Mouse (Mus musculus) erythroid progenitor cell, adult 5-6 weeks (primary cell): Measurements from ENCODE around the gene Tfap2b. TPM values are rescaled to one million over a fixed set of nuclear protein-coding genes. Genes with fewer than 3 reads are reported as not detected.
A peak's percentile ranks its signal among the peaks of the same experiment; 100 is the strongest.

Experiments used
- ATAC-seq: replicated peaks from 2 replicates; pipeline ENCODE4 v1.8.0; 2016; ENCODE audit warnings: moderate number of reproducible peaks, mild to moderate bottlenecking, moderate TSS enrichment, inconsistent platforms; ENCODE audit not compliant: poor library complexity, low FRiP score, severe bottlenecking
- total RNA-seq, 2 experiments: library from RNA; stranded (forward) in 1 of 2; stranded (reverse) in 1 of 2; fragments of 150-400 nt in 1 of 2; fragments of 186-747, 209-891 nt in 1 of 2; gene quantifications; 2 replicates each; pipeline versions ENCODE4 v1.2.3 to v1.2.4; 2015 to 2017; ENCODE audit warnings: low replicate concordance in 2 of 2

Gene Tfap2b
- total RNA-seq (2015; ENCODE audit: low replicate concordance) = not detected in 2 replicates
- total RNA-seq (2017; ENCODE audit: low replicate concordance) = not detected in 2 replicates

DNA sequence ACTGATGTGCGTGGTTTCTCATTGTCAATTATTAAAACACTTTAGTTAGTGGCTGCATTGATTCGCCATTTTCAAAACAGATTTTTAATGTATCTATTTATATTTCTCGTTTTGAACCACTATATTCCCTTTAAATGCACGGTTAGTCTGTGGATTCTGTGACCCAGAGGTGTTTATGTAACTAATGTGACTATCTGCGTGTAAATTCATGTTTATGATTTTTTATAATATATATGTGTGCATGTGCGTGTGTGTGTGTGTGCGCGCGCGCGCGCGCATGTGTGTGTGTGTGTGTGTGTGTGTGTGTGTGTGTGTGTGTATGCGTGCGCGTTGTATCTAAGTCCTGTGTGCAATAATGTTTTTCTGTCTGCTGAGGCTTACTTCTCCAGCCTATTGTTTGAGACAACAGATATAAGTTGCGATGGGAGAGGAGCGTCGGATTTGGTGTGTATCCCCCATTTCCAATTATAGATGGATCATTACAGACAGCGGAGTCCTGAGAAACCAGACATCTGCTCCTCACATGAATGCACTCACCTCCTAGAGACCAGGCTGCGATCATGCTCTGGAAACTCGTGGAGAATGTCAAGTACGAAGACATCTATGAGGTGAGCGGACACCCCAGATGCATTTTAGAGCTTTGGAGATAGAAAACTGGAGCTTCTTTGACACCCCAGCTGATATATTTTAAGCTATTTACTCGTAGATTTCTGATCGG is at the start of gene Tfap2b:
Gene Tfap2b, plus strand, starts transcription at position 274 of the 718 bp plus-strand sequence.
- no peak for ATAC-seq

DNA sequence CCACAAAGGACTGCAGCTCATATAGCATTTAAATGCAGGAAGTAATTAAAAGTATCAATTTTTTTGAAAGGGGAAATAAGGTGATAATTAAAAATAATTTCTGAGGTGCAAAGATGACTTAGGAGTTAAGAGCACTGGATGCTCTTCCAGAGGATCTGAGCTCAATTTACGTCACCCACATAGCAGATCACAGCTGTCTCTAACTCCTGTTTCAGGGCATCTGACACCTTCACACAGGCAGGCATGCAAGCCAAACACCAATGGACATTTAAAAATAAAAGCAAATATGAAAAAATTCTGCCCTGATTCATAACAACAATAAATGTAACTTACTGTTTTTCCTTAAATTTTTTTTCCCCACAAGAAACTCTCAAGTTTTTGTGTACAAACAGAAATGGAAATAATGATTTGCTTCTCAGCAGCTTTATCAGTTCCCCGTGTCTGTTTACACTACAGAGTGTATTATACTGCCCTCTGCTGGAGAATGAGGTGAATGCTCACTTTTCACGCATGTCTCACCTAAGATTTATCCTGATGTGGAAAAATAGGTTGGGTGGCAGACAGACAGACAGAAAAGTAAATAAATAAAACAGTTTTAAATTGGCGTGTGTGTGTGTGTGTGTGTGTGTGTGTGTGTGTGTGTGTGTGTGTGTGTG is 29.8 kb upstream of the Tfap2b start:
- ATAC-seq = no peak

DNA sequence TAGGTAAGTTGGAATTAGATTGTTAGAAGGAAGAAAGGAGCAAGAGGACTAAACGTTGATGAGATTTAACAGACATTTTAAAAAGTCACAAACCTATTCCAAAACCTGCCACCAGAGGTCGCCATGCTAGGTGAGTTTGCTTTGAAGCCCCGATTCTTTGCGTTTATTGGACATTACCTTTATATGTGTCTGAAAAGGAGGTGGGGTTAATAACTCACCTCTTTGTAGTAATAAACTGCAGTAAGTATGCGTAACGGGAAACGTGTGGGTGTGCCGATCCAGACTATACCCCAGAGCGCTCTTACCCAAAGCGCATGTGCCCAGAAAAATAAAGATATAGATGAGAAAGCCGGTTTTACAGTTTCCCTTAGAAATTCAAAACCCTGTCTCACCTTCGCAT is 3.1 kb upstream of the Tfap2b start:
- ATAC-seq = no peak

DNA sequence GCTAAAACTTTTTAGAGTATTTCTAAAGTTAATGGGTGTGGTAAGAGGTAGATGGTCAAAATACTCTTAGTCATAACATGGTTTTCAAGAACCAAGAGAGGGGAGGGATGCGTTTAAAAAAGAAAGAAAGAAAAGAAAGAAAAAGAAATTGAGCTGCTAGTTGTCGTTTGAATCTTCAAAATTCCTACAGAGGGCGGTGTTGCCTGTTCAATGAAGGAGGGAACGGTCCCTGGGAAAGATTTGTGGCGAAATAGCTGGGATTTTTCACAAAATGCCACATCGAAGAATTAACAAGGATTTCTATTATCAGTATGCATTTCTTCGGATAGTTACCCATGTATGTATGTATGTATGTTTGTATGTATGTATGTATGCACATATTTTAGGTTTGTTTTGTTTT is 2.5 kb upstream of the Tfap2b start:
- no peak for ATAC-seq

DNA sequence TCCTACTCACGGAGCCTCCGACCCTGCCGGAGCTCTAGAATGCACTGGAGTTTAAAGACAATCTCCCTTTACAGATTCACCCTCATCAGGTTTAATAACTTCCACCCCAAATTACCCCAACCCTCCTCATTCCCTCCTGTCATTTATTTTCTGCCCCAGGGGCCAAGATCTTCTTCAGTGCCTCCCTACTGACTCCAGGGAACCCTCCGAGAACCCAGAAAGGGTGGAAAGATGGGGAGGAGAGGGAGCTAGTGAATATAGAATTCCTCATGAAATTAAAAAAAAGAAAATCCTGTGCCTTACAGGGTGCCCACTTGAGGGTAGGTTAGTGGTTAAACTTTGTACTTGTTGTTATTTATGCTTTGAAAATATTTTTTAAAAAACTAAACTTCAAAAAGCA is 1.1 kb upstream of the Tfap2b start:
- ATAC-seq = no peak

DNA sequence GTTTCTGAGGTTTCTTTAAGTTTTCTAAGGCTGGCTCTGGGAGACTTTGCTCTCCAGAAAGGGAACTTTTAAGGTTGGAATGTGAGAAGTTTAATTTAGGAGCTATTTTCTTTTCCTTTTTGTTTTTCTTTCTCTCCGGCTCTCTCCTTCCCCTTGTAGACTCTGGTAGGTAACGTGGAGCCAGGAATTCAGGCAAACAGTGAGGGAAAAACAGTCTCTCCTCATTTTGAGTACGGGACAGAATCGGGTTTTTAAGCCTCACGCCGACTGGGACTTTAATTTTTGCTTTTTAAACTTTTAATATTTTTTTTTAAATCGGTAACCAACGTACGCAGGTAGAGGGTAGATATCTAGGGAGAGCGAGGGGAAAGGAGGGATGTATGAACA is 638 bp downstream of the Tfap2b start:
- ATAC-seq = no peak

DNA sequence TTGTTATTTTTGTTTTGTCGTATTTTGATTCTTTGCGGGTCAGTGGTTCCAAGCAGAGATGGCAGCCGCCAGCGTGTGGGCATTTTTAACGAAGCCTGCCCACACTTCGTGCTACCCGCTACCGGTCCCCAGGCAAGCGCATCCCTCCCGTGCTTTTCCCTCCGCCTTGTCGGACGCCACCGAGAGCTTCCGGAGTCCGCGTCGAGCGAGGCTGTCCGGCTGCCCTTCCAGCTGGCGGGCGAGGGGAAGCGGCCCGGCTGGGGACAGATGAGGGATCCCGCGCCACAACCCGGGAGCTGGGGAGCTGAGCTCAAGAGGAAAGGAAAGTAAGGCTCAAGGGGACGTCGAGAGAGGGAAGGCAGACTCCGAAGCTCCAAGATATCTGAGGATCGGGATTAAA is 1.1 kb downstream of the Tfap2b start:
- no peak for ATAC-seq

DNA sequence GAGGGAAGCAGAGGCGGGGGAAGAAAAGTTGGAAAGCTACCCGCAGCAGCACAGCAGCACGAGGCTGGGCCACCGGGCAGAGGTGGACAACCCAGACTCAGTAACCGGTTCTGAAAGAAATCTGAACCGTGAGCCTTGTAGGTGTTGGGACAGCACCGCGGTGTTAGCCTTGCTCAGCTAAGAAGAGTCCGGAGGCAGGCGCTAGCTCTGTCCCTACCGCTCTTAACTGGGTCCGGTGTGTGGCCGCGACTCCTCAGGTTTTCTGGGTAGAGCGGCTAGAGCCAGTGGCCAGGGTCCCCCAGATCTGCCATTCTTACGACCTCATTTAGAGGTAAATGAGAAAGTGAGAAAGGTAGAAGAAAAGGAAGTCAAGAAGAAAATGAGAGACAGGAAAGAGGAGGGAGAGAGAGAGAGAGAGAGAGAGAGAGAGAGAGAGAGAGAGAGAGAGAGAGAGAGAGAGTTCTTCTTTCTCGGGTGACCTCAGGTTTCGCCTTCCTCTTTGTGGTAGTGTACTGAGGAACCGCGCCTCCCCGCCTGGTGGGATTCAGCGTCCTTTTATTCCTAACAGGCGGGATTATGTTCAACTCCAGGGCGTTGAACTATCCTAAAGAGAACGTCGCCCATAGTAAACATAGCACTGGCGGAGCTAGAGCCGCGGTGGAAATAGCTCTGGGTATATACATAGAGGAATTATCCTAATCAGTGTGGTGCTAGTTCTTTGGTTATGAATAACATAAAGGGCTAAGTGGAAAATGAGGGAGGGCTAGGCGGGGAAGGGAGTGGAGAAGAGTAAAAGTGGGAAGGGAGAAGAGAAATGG is 1.7 kb downstream of the Tfap2b start:
- 0 out of 2 replicates have a peak, but pooled peaks have one; percentile 39 for ATAC-seq

DNA sequence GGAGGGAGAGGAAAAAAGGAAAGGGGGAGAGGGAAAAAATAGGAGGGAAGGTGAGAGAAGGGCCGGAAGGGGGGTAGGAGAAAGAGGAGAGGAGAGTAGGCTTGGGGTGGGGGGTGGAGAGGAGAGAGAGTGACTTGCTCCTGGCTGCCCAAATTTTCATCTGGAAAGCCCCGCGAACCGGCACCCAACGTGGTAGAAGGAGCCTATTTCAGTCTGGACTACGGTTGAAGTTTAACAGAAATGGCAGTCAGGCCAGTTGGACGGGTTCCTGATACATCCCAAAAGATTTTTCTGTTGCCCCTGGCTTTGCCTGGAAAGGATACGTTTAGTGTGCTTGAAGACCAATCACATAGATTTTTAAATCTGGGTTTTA is 2.3 kb downstream of the Tfap2b start:
- ATAC-seq = no peak

DNA sequence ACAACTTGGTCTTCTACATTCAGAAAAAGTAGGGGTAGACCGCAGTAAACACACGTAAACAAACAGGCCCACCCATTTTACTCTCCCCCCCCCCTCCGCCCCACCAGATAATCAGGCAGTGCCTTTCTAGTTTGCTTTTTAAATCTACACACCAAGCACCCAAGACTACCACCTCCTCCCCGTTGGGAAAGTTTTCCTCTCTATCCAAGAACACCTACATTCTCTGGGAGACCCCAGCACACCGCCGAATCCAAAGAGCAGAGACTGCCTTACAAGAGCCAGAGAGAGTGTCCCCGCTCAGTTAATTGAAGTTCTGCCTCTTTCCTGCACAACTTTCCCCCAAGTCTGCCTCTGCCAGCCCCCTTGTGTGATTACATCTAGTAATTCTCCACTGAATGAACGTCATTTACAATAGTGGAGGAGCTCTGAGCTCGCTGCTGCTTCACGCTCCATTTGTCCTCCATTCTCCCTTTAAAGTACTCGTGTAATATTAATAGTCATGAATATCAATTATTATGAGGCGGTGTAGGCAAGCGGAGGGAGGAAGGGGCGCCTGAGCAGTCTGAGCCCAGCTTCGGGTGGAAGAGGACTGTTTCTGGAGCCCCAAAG is 2.9 kb downstream of the Tfap2b start:
- ATAC-seq = no peak

DNA sequence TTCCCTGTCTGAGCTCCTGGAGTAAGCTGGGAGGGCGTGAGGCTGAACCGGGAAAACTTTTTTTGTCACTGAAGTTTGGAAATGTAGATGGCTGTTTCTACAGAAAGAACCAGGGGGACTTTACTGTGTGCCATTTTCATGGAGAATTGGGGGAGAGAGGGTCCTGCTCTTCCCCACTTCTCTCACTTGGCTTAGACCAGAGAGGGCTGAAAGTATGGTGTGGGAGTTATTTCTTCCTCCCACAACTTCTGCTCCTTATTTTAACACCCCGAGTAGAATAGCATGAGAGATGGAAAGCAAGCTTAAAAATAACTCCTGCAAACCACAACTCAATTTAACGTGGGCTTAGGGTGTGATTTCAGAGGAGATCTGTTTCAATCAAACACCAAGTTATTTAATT is 4.0 kb downstream of the Tfap2b start:
- no peak for ATAC-seq

DNA sequence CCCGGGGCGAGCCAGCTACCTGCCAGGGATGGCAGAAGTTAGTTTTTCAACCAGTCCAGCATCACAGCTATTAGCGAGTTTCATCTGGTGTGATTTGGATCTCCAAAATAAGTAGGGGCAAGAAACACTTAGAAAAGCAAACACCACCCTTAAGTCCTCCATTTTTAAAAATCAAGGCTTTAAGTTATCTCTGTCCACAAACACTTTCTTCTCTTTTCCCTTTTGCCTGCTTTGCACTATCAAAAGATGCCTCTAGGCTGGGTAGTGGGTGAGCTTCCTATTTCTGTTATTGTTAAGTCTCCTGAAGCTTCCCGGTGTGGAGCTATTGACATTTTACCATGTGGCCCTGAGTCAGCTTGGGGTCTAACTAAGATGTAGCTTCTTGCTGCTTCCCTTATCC is 4.5 kb downstream of the Tfap2b start:
- ATAC-seq = no peak

DNA sequence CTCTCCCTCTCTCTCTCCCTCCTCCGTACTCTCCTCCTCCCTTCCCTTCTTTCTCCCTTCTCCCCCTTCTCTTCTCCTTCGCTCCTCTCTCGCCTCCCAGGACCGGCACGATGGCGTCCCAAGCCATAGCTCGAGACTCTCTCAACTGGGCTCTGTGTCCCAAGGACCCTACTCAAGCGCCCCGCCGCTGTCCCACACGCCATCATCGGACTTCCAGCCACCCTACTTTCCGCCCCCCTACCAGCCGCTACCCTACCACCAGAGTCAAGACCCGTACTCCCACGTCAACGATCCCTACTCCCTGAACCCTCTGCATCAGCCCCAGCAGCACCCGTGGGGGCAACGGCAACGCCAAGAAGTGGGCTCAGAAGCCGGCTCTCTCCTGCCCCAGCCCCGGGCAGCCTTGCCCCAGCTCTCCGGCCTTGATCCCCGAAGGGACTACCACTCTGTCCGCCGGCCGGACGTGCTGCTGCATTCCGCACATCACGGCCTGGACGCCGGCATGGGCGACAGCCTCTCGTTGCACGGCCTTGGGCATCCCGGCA is 5.2 kb downstream of the Tfap2b start:
- no peak for ATAC-seq

DNA sequence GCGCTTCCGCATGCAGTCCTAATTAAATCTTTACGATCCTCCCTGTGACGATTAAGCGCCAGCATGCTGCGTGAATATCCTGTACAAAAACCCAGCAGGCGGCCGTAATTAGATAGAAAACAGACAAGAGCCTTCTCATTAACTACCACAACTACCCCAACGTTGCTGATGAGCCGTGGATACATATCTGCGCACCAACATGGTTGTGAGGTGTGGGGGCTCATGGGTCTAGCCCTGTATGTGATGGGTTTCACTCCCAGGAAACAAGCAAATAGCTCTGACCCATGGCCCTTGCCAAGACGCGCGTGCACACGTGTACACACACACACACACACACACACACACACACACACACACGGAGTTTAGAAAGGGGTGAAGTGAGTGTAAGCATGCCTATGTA is 8.7 kb downstream of the Tfap2b start:
- ATAC-seq = no peak

DNA sequence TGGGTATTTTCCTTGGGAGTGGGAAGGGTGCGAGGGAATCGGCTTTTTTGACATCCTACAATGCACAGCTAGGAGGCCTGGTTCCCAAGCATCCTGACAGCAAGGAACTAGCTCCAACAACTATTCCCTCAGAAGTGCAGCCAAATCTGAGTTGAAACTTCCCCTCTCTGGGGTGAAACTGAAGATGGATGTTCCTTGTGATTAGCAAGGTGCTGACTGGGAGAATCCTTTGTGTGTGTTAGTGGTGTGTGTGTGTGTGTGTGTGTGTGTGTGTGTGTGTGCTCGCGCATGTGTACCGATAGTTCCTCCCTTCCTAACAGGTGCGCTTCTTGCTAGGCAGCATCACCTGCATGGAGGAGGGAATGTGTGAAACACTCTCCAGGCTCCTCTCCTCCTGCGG is 9.5 kb downstream of the Tfap2b start:
- ATAC-seq = no peak

DNA sequence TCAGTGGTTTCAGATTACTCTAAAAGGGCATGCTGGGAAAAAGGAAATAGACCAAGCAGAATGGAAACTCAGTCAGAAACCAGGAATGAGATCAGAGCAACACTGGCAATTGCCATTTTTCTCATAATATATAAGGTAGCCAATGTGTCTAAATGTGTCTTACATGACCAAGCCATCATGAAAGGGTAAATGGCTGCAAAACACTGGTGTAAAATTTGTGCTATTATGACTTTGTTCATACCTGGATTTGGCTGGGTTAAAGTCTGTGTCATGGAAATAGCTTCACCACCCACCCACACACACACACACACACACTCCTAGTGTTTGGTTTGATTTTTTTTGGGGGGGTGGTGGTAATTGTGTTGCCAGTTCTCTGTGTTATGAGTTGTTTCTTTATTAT is 10.7 kb downstream of the Tfap2b start:
- no peak for ATAC-seq

DNA sequence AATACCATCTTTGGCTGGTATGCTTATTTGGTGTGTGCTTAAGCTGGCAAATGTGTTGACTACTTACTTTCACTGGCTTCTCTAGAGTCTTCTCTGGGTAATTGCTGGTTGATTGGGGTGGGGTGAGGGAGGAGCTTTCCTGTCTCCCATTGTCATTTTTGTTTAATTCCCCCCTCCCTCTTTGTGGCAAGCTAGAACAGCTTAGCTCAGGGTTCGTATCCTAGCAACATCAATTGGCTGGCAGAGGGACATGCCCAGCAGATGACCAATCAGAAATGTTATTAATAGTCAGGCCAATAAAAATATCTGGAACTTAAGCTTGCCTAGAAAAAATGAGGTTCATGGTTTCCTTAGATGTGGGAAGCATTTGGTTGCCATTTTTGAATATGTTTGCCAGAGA is 11.8 kb downstream of the Tfap2b start:
- no peak for ATAC-seq

DNA sequence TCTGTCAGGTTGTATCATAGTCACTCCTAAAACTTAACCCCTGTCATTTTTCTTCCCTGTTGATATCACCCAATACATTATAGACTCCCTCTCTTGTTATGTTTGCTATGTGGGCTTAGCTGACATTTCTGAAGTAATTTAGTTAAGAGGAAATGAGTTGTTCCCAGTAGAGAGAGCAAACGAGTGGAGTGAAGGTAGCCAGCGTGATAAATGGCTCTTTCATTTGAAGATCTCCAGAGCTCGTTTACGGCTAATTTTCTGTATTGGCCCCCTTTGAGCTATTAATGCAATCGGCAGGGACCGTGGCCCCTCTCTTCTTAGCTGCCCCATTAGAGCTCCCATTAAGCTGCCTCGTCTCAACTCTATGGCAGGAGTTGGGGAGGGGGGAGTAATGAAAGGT is 12.9 kb downstream of the Tfap2b start:
- ATAC-seq = no peak

DNA sequence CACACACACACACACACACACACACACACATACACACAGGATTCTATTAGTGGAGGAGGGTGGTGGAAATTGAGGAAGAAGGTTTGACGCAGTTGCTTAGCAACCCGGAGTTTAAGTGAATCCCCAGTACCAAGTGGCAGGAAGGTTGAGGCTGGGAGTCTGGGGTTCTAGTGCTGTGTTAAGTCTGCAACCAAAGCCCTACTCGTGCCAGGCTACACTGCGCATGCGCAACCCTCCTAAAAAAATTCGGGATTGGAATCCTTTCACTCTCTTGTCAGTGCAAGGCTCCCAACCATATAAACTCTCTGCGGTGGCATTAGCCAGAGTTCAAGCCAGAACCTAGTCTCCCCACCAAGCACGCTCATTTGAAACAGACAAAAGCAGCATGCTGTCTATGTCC is 18.0 kb downstream of the Tfap2b start:
- ATAC-seq = no peak

DNA sequence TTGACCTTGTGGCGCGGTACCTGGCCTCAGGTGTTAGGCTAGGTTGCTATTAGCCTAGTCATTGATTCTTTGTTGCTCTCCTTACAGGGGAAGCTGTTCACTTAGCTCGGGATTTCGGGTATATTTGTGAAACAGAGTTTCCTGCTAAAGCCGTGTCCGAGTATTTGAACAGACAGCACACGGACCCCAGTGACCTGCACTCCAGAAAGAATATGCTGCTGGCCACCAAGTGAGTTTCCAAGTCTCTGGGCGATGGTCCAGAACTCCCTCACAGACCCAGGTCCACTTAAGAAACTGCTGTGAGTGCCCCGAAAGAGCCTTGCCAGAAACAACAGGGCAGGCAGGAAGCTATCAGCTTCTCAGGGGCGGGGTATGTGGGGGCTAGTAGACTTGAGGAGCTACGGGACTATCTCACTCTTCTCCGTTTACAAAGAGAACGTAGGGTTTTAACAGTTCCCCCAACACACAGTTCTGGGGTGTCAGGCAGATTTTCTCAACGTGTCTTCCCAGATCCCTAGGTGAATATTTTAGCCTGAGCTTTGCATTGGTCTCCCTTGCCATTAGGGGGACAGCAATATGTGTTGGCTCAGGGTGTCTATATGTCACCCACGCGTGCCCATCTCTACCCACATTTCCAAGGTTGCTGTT is 22.3 kb downstream of the Tfap2b start:
- no peak for ATAC-seq
